Mouse (Mus musculus) adrenal gland, adult 2 months (tissue): Measurements from ENCODE around the gene Ppp1r1b. TPM values are rescaled to one million over a fixed set of nuclear protein-coding genes. Genes with fewer than 3 reads are reported as not detected.
"Not testable (repeated sequence)": the region's sequence is repeated elsewhere in the genome, so short reads cannot be mapped to it uniquely, and the experiment has no call there.

ENCODE experiments used
- DNase-seq: peaks from one replicate; pipeline ENCODE4 v3.0.0; 2021
- polyA plus RNA-seq: library from polyadenylated mRNA; depleted of rRNA; stranded (reverse); fragments of >200 nt; gene quantifications from 2 replicates; pipeline ENCODE4 v1.2.3, GENCODE M21; 2012
- total RNA-seq, 2 experiments: library from RNA; stranded (reverse); gene quantifications; 2 replicates each; pipeline ENCODE4 v1.2.3; 2021

Gene Ppp1r1b
- total and polyA plus RNA-seq, 3 experiments, result 0.17 to 0.55 (median 0.22) TPM

DNA sequence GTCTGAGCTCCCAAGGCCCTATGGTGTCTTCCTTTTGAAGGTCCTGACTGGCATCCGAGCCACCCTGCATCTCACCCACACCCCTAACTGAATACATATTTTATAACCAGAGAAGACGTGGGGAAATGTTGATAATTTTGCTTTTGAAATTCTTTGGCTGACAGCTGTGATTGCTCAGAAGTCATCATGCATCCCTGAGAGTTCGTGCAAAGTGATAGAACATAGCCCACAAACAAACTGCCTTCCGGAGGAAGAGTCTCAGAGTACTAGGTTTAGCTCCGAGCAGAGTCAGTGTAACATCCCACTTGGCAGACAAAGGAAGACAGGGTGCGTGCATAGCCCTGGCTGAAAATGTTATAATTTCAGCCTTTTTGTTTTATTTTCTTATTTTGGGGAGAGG, 25.0 kb downstream of the Ppp1r1b start:
- no peak for DNase-seq

DNA sequence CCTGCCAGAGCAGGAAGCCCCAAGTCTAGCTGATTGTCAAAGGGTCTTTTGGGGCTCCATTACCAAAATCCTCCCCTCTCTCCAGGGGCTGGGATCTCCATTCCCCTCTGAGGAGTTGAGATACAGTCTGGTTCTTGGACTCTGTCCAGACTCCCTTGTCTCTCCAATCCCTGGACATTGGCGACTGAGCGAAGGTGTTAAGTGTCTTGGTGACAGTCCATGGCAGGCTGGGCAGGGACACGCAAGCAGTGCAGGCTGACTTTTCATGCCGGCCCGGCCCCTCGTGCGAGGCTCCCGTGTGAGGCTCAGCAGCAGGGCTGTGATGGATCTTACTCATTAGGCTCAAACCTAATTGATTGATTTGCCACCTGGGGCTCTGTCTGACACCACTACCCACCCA, 26.1 kb downstream of the Ppp1r1b start:
- no peak for DNase-seq

DNA sequence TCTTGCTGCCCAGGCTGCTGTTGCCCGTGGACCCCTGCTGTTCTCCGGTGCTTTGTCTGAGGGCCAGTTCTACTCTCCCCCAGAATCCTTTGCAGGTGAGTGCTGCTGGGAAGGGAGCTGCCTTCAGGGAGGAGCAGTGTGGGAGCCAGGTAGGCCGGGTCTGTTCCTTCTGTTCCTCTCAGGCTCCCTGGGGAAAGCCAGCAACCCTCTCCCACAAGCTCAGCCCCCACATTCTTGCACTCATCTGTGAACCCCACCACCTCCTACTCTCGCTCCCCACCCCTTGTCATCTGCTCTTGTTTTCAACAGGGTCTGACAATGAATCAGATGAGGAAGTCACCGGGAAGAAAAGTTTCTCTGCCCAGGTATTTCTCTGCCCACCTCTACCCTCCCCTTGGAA, 28.6 kb downstream of the Ppp1r1b start:
- no peak for DNase-seq

DNA sequence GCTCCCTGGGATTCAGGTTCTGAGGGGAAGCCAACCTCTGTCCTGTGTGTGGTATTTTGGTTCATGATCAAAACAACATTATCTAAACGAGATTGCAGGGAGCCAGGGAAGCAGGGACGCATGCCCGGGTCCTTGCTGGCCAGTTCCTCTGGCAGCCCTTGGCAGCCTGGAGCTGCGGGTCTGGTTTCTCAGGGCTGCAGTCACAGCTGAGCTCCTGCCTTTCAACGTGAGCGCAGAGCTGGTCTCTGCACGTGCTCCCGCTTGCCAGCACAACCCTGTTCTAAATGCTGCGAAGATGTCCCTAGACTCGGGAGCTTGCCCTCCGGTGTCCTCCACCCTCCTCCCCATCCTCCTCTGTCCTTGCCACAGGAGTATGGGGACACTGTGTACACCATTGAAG, 29.6 kb downstream of the Ppp1r1b start:
- DNase-seq, result no peak

DNA sequence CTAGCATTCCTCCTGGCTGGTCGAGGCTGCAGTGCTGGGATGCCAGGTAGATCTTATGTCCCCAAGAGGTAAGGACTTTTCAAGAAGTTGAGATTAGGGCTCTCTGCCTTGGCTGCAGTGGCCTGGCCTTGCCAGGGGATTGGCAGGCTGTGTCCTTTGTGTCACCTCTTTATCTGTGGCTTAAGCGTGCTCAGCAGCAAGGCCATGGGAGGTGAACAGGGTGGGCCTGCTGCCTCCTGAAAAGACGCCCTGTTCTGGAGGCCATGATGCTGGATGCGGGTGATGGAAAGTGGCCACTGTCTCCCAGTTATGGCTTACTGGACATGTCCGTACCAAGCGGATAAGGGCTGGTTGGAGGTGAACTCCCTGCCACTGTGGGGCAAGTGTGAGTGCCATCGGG, 31.2 kb downstream of the Ppp1r1b start:
- DNase-seq, result no peak

DNA sequence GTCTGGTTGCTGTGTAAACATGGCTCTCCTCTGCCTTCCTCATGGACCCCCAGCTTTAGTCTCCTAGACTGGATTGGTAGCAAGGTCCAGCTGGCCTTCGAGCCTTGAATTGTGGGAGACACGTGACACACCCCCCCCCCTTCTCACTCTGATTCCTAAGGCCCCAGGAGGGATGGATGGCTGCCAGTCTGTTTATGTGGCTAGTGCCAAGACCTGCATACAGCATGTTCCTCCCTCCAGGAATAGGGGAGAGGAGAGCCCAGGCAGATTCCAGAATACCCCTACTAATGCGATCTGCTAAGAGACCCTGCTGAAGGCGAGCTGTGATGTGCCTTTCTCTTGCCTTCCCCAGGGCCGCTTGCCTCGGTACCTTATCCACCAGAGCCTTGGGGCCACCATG, 31.9 kb downstream of the Ppp1r1b start:
- no peak for DNase-seq

DNA sequence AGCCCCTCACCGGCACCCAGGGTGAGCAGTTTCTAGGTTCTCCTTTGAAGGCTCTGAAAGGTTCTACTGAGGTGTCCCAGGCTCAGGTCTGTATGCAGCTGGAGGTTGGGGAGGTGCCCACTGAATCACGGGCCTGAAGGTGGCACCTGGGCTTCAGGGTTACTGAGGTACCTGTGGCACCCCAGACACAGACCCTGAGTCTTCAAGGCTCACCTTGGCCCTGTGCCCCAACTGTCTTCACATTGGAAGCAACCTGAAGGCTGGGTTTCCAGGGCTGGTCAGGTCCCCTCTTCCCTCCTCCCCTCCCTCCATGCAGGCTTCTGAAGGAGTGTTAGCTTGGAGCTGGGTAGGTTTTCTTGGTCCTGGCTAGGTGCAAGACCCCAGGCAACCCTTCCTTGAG, 33.4 kb downstream of the Ppp1r1b start:
- no peak for DNase-seq

DNA sequence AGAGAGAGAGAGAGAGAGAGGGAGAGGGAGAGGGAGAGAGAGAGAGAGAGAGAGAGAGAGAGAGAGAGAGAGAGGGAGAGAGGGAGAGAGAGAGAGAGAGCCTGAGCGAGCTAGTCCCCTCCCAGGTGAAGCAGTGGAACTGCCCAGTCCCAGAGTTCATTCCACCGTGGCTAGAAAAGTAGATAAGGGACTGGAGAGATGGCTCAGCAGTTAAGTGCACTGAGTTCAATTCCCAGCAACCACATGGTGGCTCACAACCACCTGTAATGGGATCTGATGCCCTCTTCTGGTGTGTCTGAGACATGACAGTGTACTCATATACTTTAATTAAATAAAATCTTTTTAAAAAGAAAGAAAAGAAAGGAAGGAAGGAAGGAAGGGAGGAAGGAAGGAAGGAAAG, 34.2 kb downstream of the Ppp1r1b start:
- DNase-seq, result not testable (repeated sequence)

DNA sequence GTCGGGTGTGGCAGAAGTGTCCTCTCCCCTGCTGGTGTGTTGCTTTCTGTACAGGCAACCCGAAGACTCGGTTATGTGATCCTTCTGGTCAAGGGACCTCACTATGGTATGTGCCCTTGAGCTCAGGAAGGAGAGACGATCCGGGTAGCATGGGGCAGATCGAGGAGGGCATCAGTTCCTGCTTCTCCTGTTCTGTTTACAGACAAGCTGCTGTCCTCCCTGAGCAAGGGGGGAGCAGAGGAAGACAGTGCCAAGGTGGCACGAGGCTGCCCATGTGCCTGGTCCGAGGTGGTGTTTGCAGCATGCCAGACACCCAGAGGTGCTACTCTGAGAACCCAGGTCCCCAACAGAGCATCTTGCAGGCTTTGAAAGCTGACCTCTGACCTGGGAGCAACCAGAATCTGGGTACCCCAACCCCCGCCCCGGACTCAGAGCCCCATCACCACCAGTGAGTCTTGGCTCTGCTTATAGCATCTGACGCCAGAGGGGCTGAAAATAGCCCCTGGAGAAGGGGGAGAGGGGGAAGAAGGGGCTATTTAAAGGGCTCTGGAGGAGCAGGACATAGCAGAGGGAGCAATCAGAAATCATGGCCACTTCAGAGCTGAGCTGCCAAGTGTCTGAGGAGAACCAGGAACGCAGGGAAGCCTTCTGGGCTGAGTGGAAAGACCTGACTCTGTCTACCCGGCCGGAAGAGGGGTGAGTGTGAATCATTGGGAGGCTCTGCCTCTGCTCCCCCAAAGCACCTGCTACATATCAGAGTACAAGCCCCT, 35.2 kb downstream of the Ppp1r1b start, which contains the start of gene Tcap:
Gene Tcap (plus strand): TSS at position 551 of the 770 bp plus-strand sequence.
- no peak for DNase-seq

DNA sequence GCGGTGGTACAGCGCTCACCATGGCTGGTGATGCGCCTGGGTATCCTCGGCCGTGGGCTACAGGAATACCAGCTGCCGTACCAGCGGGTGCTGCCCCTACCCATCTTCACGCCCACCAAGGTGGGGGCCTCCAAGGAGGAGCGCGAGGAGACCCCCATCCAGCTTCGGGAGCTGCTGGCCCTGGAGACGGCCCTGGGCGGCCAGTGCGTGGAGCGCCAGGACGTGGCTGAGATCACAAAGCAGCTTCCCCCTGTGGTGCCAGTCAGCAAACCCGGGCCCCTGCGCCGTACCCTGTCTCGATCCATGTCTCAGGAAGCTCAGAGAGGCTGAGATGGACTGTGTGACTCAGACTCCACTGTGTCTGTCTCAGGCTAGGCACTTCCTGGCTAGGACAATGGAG, 36.0 kb downstream of the Ppp1r1b start:
- no peak for DNase-seq

DNA sequence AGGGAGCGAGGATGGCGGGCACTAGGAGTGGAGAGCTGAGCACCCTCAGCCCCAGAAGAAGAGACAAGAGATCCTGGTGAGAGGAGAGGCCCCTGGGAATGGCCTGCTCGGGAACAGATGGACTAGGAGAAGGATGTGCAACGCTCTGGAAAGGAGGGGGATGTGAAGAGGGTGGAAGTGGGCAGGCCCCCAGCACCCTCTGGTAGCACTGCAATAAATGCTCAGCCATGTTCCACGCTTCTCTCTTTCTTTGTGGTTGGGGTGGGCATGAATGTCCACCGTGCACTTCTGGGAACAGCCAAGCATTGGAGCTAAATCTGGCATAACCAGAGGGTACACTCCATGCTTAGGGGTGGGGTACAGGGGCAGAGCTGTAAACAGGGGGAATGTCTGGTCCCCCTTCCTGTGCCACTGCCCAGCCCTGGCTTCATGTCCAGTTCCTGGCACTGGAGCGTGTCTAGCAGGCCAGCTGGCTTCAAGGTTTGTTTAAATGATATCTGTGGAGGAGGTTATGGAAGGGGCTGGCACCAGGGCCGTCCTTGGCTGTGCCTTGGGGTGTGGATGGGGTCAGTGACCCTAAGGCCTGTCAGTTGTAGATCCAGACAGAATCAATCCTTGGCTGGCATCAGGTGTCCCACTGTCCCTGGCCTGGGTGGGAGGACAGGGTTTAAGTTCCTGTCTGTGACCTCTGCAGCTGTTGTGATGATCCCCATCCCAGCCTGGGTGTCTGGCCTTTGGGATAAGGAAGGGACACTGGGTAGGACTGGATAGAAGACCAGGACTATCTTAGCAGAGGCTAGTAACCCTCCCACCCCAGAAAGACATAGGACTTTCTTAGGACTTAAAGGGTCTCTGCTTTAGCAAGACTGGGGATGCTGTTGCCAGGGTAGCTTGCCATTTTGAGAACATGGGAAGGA, 36.8 kb downstream of the Ppp1r1b start:
- no peak for DNase-seq

DNA sequence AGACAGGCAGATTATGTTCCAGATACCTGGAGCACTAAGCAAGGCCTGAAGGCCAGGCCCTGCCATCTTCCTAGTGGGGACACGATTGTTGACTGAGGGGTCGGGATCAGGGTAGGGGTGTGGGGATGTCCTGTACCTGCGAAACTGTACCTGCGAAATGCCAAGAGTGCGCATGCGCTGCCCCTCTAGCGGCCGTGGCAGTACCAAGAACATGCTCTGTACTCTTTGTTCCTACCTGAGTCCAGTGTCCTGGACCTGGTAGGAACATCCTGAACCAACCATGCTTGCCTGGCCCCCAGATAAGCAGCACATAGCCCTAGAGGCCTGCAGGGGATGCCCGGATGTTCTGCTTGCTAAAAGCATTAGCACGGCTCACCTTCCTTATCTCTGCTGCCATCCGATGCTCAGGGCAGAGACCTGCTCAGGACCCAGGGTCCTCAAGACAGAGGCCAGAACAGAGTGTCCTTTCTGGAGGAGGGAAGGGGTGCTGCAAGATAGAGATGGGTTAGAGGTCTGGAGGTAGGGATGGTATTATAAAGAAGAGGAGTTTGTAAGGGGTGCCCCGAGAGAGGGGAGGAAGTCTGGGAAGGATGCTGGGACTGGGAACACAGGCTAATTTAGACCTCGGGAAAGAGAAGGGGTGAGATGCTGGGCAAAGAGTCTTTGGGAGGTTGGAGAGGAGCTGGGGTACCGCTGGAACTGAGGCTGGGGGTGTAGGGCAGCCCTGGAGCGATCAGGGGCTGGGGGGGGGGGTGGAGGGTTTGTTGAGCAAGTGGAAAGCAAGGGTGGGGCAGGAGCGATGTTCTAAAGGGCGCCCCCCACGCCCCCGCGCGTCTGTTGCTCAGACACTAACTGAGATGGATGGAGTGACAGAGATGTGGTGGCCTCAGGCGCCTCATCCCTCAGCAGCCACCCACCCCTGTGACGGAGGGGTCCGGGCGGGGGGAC, 37.7 kb downstream of the Ppp1r1b start, which contains the start of gene Pnmt:
Gene Pnmt (plus strand): TSS at position 813 of the 948 bp plus-strand sequence.
- no peak for DNase-seq

DNA sequence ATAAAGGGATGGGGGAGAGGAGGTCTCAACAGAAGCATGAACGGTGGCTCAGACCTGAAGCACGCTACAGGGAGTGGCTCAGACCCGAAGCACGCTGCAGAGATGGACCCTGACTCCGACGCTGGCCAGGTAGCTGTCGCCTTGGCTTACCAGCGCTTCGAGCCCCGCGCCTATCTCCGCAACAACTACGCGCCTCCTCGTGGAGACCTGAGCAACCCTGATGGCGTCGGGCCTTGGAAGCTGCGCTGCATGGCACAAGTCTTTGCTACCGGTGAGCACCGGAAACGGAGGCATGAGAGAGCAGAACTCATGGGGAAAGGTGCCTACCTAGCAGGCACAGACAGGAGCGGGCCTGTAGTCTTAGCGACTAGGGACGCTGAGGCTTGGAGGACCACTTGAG, 38.4 kb downstream of the Ppp1r1b start:
- DNase-seq, result no peak

DNA sequence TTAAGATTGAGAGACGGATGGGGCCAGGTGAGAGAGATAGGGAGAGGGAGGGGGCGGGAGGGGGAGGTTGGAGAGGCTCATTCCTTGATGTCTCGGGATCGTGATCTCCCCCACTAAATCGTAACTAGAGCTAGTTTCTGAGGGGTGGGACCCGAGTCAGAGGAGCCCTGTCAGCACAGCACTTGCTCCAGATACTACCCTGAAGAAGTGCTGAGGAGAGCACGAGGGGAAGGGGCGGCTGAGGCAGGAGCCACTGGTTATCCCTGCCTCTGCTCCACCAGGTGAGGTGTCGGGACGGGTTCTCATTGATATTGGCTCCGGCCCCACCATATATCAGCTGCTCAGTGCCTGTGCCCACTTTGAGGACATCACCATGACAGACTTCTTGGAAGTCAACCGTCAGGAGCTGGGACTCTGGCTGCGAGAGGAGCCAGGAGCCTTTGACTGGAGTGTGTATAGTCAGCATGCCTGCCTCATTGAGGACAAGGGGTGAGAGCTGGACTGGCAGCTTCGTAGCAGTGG, 38.9 kb downstream of the Ppp1r1b start:
- DNase-seq, result no peak

DNA sequence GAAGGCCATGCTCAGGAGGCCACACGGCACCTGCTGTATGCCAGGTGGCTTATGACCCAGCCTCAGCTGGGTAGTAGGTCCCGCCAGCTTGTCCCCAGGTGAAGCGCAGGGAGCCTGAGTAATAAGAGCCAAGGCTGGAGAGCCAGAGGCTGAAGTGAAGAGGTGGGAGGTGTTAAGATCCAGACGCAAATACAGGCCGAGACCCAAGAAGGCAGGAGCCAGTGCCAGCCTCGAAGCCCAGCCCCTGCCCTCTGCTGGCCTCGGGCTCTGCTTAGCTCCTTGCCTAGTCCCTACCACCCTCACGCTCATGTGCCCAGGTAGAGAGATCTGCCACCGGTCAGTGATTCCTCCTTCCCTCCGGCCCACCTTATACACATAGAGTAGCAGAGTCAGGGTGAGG, 40.1 kb downstream of the Ppp1r1b start:
- DNase-seq, result no peak

DNA sequence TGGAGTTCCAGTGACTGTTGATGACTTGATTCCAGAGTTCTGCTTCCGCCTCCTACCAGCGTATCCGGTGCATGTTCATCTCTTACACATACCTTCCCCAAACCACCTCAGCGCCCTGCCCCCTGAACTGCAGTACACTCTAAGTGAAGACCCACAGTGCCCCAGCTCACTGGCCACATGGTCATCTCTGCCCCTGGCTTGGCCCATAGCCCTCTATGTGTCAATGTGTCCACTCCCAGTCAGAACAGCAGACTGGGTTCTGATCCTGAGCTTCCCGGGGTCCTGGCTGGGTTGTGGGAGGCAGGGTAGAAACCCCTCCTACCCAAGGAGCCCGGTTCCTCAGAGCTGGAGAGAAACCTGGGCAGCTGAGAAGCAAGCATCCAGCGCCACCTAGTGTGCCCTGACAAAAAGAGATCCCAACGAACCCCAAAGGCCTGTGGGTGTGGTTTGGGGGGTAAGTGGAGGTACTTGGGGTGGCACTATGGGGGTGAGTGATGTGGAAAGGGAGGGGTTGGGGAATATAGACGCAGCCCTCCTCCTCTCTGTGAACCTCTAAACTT, 41.1 kb downstream of the Ppp1r1b start:
- DNase-seq, result peak; percentile 38

DNA sequence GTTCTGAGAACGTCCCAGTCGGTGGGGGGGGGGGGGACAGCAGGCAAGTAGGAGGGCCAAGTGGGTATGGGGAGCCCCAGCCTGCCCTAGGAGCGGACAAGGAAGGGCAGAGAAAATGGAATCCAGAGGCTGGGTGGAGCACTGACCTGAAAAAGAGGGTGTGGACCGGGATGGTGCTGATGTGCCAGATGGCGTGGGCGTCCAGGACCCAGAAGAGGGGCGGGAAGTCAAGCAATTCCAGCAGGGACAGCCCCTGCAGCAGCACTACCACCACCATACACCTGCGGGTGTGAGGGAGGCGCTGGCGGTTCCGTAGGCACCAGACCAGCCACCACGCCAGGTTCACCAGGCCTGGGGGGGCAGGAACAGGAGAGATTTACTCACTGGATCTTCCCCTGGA, 41.9 kb downstream of the Ppp1r1b start:
- no peak for DNase-seq

DNA sequence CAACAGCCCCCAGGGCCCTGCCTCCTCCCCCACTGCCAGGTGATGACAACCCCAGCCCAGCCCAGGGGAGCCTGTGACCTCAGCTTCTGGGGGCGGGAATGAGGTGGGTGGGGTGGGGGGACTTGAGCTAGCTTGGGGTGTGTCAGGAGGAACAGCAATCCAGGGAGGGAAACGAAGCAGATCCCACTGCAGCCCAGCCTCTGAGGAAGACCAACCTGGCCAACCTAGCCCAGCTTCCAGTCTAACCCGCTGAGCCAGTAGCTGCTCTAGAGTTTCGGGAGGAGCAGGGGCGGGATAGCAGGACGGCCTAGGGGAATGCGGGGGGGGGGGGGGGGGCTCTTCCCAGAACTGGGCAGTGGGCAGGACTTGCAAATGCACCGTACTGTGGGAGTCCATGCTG, 43.8 kb downstream of the Ppp1r1b start:
- DNase-seq, result no peak

DNA sequence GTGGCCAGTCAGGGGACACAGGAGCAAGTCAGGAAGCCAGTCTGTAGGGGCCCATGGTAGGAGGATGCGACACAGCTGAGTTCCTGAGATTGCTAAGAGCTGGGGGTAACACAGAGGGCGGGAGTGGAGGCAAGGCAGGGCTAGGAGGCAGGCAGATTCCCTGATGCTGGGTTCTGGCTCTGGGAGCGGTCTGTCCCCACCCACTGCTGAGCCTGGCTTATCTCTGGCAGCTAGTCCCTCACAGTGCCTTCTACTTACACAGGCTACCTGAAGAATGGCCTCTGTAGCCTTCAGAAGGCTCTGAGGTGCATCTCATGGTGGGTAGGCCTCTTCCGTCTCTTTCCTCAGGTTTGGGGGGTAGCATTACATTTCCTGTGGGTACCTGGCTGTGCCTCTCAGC, 44.4 kb downstream of the Ppp1r1b start:
- no peak for DNase-seq

DNA sequence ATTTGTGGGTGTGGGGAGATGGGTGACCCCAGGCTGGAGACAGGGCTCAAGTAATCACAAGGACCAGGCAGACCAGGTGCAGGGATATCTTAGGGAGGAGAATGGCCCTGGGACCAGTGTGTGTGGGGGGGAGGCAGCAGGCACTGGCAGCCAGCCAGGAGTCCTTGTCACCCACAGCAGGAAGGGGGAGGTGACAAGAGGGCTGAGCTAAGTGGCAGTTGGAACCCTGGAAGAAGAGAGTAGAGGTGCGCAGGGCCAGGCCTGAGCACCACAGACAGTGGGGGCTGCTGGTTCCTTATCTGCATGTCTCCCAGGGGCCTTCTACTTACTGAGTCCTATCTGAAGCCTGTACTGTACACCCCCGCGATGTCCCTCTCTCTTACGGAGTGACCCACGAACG, 45.1 kb downstream of the Ppp1r1b start:
- no peak for DNase-seq

DNA sequence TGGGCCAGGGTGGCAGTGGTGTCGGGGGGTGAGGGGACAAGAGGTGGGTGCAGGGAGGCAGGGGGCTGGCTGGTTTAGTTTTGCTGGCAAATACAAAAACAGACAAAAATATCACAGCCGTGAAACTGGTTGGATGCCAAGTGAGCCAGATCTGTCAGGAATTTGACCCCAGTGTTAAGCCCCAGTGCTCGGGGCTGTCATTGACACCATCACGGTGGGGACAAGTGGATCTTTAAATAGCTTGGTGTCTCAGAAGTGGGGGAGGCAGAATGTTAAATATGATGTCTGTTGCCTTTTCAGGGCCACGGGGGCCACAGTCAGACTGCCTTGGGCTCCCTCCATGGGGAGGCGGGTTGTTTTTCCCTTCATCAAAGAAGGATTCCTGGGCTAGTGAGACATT, 46.1 kb downstream of the Ppp1r1b start:
- DNase-seq, result no peak
